Mouse (Mus musculus): ENCODE results near the gene Tex2. TPM values are rescaled to one million over a fixed set of nuclear protein-coding genes. Genes with fewer than 3 reads are reported as not detected.

Tex2 gene
- polyA plus RNA-seq, 1 experiment: 79.6 TPM

GRCm38 (mm10) chr11:106648347-106648746 is 35.1 kb upstream of the Tex2 start:
- Histone ChIP-seq H3K27ac (ENCODE audit: insufficient read depth, low read length) (no peak overlapping the region), H3K4me3 (replicated peaks; ENCODE audit: insufficient read depth, low read depth, low read length) (no peak overlapping the region), H3K27me3 (ENCODE audit: control insufficient read depth, insufficient read depth, low read length) (no peaks in the 10 kb centered on the region), H3K4me1 (ENCODE audit: control insufficient read depth, insufficient read depth, low read length) (no peaks in the 10 kb centered on the region)
- WGBS: 19% methylated on average over 13 of the region's 13 CpGs
- DNase-seq: peak; percentile 65 to 79
- no peak for TF ChIP-seq POLR2A (IDR thresholded peaks at IDR 0.05; ENCODE audit: borderline replicate concordance, insufficient read depth, low read length)
- TF ChIP-seq CTCF (IDR thresholded peaks at IDR 0.05; ENCODE audit: borderline replicate concordance, insufficient read depth, low read depth, low read length): peak; percentile 90

GRCm38 (mm10) chr11:106642966-106643637 is 29.9 kb upstream of the Tex2 start:
- WGBS: 87% methylated on average over 8 of the region's 8 CpGs
- Histone ChIP-seq H3K27me3 (ENCODE audit: control insufficient read depth, insufficient read depth, low read length) (no peaks in the 10 kb centered on the region), H3K27ac (ENCODE audit: insufficient read depth, low read length) (no peak overlapping the region), H3K4me3 (replicated peaks; ENCODE audit: insufficient read depth, low read depth, low read length) (no peak overlapping the region), H3K4me1 (ENCODE audit: control insufficient read depth, insufficient read depth, low read length) (no peaks in the 10 kb centered on the region)
- DNase-seq: no peak
- no peak for TF ChIP-seq CTCF (IDR thresholded peaks at IDR 0.05; ENCODE audit: borderline replicate concordance, insufficient read depth, low read depth, low read length)
- no peak for TF ChIP-seq POLR2A (IDR thresholded peaks at IDR 0.05; ENCODE audit: borderline replicate concordance, insufficient read depth, low read length)

GRCm38 (mm10) chr11:106641580-106641979 is 28.4 kb upstream of the Tex2 start:
- no peak overlapping the region for H3K4me3 ChIP-seq (replicated peaks; ENCODE audit: insufficient read depth, low read depth, low read length)
- TF ChIP-seq CTCF (IDR thresholded peaks at IDR 0.05; ENCODE audit: borderline replicate concordance, insufficient read depth, low read depth, low read length) (no peak), POLR2A (IDR thresholded peaks at IDR 0.05; ENCODE audit: borderline replicate concordance, insufficient read depth, low read length) (no peak)
- 91% methylated on average over 1 of the region's 1 CpGs for WGBS

GRCm38 (mm10) chr11:106640059-106640458 is 26.8 kb upstream of the Tex2 start:
- no peak for DNase-seq
- TF ChIP-seq CTCF (IDR thresholded peaks at IDR 0.05; ENCODE audit: borderline replicate concordance, insufficient read depth, low read depth, low read length) (no peak), POLR2A (IDR thresholded peaks at IDR 0.05; ENCODE audit: borderline replicate concordance, insufficient read depth, low read length) (no peak)
- Histone ChIP-seq H3K4me1 (ENCODE audit: control insufficient read depth, insufficient read depth, low read length) (no peaks in the 10 kb centered on the region; the same call in 1 of the 2 replicates), H3K27ac (ENCODE audit: insufficient read depth, low read length) (no peak overlapping the region), H3K4me3 (replicated peaks; ENCODE audit: insufficient read depth, low read depth, low read length) (no peak overlapping the region), H3K27me3 (ENCODE audit: control insufficient read depth, insufficient read depth, low read length) (no peaks in the 10 kb centered on the region)
- 51% methylated on average over 9 of the region's 9 CpGs for WGBS

More at GRCm38 (mm10) chr11:106641580-106641979, 28.4 kb upstream of the Tex2 start:
- no peak for DNase-seq
- Histone ChIP-seq H3K27me3 (ENCODE audit: control insufficient read depth, insufficient read depth, low read length) (no peaks in the 10 kb centered on the region), H3K4me1 (ENCODE audit: control insufficient read depth, insufficient read depth, low read length) (no peaks in the 10 kb centered on the region; the same call in 1 of the 2 replicates), H3K27ac (ENCODE audit: insufficient read depth, low read length) (no peak overlapping the region)

- TF ChIP-seq CTCF (IDR thresholded peaks at IDR 0.05; ENCODE audit: borderline replicate concordance, insufficient read depth, low read depth, low read length): no peak
- no peak for TF ChIP-seq POLR2A (IDR thresholded peaks at IDR 0.05; ENCODE audit: borderline replicate concordance, insufficient read depth, low read length)
- no peak for DNase-seq
- Histone ChIP-seq H3K4me3 (replicated peaks; ENCODE audit: insufficient read depth, low read depth, low read length) (no peak overlapping the region), H3K27ac (ENCODE audit: insufficient read depth, low read length) (no peak overlapping the region), H3K4me1 (ENCODE audit: control insufficient read depth, insufficient read depth, low read length) (no peaks in the 10 kb centered on the region; the same call in 1 of the 2 replicates), H3K27me3 (ENCODE audit: control insufficient read depth, insufficient read depth, low read length) (no peaks in the 10 kb centered on the region)
- 54% methylated on average over 5 of the region's 5 CpGs for WGBS
Observed at GRCm38 (mm10) chr11:106639356-106639692, 26.1 kb upstream of the Tex2 start.

- no peak for TF ChIP-seq CTCF (IDR thresholded peaks at IDR 0.05; ENCODE audit: borderline replicate concordance, insufficient read depth, low read depth, low read length)
- no peak for TF ChIP-seq POLR2A (IDR thresholded peaks at IDR 0.05; ENCODE audit: borderline replicate concordance, insufficient read depth, low read length)
- H3K27me3 ChIP-seq (ENCODE audit: control insufficient read depth, insufficient read depth, low read length): no peaks in the 10 kb centered on the region
- WGBS: 60% methylated on average over 9 of the region's 9 CpGs
- DNase-seq: no peak
- H3K27ac ChIP-seq (ENCODE audit: insufficient read depth, low read length): no peak overlapping the region
- no peaks in the 10 kb centered on the region; the same call in 1 of the 2 replicates for H3K4me1 ChIP-seq (ENCODE audit: control insufficient read depth, insufficient read depth, low read length)
- H3K4me3 ChIP-seq (replicated peaks; ENCODE audit: insufficient read depth, low read depth, low read length): no peak overlapping the region
Observed at GRCm38 (mm10) chr11:106638551-106639355, 25.5 kb upstream of the Tex2 start.

GRCm38 (mm10) chr11:106637754-106638153 is 24.5 kb upstream of the Tex2 start:
- DNase-seq: no peak
- Histone ChIP-seq H3K4me3 (replicated peaks; ENCODE audit: insufficient read depth, low read depth, low read length) (no peak overlapping the region), H3K27ac (ENCODE audit: insufficient read depth, low read length) (no peak overlapping the region), H3K4me1 (ENCODE audit: control insufficient read depth, insufficient read depth, low read length) (no peaks in the 10 kb centered on the region; the same call in 1 of the 2 replicates), H3K27me3 (ENCODE audit: control insufficient read depth, insufficient read depth, low read length) (no peaks in the 10 kb centered on the region)
- TF ChIP-seq POLR2A (IDR thresholded peaks at IDR 0.05; ENCODE audit: borderline replicate concordance, insufficient read depth, low read length): no peak
- no peak for TF ChIP-seq CTCF (IDR thresholded peaks at IDR 0.05; ENCODE audit: borderline replicate concordance, insufficient read depth, low read depth, low read length)
- 35% methylated on average over 7 of the region's 7 CpGs for WGBS

All from cerebellum, adult 2 months (tissue).